Mouse (Mus musculus) cerebellum, adult 2 months (tissue): ENCODE data around the gene Cpsf4.

ENCODE experiments used
- CTCF ChIP-seq: fragments of 200-500 bp; IDR thresholded peaks from 2 replicates; pipeline ENCODE4 v1.5.1; 2011; ENCODE audit warnings: low read depth, mild to moderate bottlenecking, control low read depth, low read length, moderate library complexity, borderline replicate concordance; ENCODE audit not compliant: insufficient read depth
- POLR2A ChIP-seq: fragments of 200-500 bp; IDR thresholded peaks from 2 replicates; pipeline ENCODE4 v1.6.1; 2011; ENCODE audit warnings: low read length, control low read depth, borderline replicate concordance; ENCODE audit not compliant: insufficient read depth

- TF ChIP-seq CTCF (no peak), POLR2A (no peak)
Observed at GRCm38 (mm10) chr5:145222840-145223239, 55.8 kb downstream of the Cpsf4 start.
